Comparison of ENCODE assay signal across 15 mouse cellular contexts in the genomic region with DNA sequence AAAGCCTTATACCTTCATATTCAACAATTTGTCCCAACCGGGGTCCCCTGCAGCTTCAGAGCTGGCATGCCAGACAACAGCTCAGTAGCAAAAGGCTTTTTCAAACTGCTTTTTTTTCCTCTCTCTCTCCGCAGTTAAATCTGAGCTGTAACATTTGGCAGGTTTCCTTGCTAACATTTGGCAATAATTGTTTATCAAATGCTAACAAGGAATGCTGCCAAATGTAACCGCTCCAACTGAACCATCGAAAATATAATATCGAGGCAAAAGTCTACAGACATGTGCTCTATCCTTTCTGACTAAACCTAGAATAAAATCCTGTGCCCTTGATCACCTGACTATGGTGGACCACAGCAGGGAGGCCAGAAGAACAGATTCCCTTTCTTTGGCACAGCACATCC.
DNase-seq lines count a peak whose midpoint lies in the region; ATAC-seq and TF ChIP-seq lines count a peak whose summit lies in the region.
"Had no signal": no experiment of that assay in that cellular context is flagged by ENCODE, and none has a peak within 500 bp of the region (broad histone marks: within the 10 kb centered on the region; RNA-seq: fewer than 3 reads in every experiment).

No protein-coding gene starts in this region.

- H3K9me3 ChIP-seq in forebrain, postnatal 0 days (ENCODE audit: low read length): no peaks in the 10 kb centered on the region
- no peaks in the 10 kb centered on the region for H3K9me3 ChIP-seq in forebrain, embryonic 12.5 days
- H3K9me3 ChIP-seq: heart, embryonic 15.5 days; limb, embryonic 12.5 days had no signal

- H3K4me3 ChIP-seq in forebrain, postnatal 0 days (ENCODE audit: low read depth, low read length): no peak overlapping the region
- no peak overlapping the region for H3K4me3 ChIP-seq in forebrain, embryonic 12.5 days (replicated peaks)
- H3K4me3 ChIP-seq: heart, embryonic 15.5 days; limb, embryonic 12.5 days had no signal

- H3K36me3 ChIP-seq in forebrain, postnatal 0 days (ENCODE audit: insufficient read depth): no peaks in the 10 kb centered on the region
- H3K36me3 ChIP-seq in forebrain, embryonic 12.5 days (replicated peaks): no peaks in the 10 kb centered on the region
- H3K36me3 ChIP-seq: heart, embryonic 15.5 days; limb, embryonic 12.5 days had no signal

- intact Hi-C loops in gastrocnemius, postnatal 36 days (cut with DNase I): no loop called here

- ATAC-seq in forebrain, postnatal 0 days: peak; percentile 42; the same call in 1 of the 2 replicates
- no peak for ATAC-seq in forebrain, embryonic 12.5 days (ENCODE audit: low FRiP score)

- DNase-seq in forebrain, postnatal 0 days: peak; percentile 80
- DNase-seq in lung, postnatal 10 days: peak; percentile 3
- DNase-seq in lung, postnatal 36 days: no peak
- DNase-seq in cerebellum, adult 9-10 months: peak; percentile 28
- peak; percentile 12 to 32 for DNase-seq in layer of hippocampus, postnatal 10 days (ENCODE audit: low spot score in 2 of 2)
- DNase-seq in gastrocnemius, postnatal 36 days: no peak
- DNase-seq in spleen, postnatal 14 days (ENCODE audit: low spot score in 2 of 2): no peak
- DNase-seq: adrenal gland, adult 8-10 months; gastrocnemius, postnatal 25 days; kidney, postnatal 10 days; midbrain, embryonic 14.5 days; thymus, postnatal 25 days had no signal

- H3K9ac ChIP-seq in forebrain, postnatal 0 days: no peak overlapping the region
- H3K9ac ChIP-seq in forebrain, embryonic 12.5 days: no peak overlapping the region
- H3K9ac ChIP-seq: heart, embryonic 15.5 days; limb, embryonic 12.5 days had no signal

- no peak overlapping the region for H3K4me2 ChIP-seq in forebrain, postnatal 0 days (ENCODE audit: low read depth)
- no peak overlapping the region for H3K4me2 ChIP-seq in forebrain, embryonic 12.5 days
- H3K4me2 ChIP-seq: heart, embryonic 15.5 days; limb, embryonic 12.5 days had no signal

- no peak for TF ChIP-seq CTCF in forebrain, postnatal 0 days (IDR thresholded peaks at IDR 0.05; ENCODE audit: low read depth)

- H3K4me1 ChIP-seq in forebrain, postnatal 0 days (ENCODE audit: insufficient read depth): no peaks in the 10 kb centered on the region
- H3K4me1 ChIP-seq in forebrain, embryonic 12.5 days: no peaks in the 10 kb centered on the region
- H3K4me1 ChIP-seq: heart, embryonic 15.5 days; limb, embryonic 12.5 days had no signal

- H3K27ac ChIP-seq in forebrain, postnatal 0 days (ENCODE audit: low read depth, low read length): no peak overlapping the region
- H3K27ac ChIP-seq in forebrain, embryonic 12.5 days: no peak overlapping the region
- H3K27ac ChIP-seq: heart, embryonic 15.5 days; limb, embryonic 12.5 days had no signal

- WGBS in forebrain, postnatal 0 days: 40% methylated on average over 5 of the region's 5 CpGs
- WGBS in forebrain, embryonic 12.5 days: 91% methylated on average over 5 of the region's 5 CpGs

- H3K27me3 ChIP-seq in forebrain, postnatal 0 days (ENCODE audit: insufficient read depth, low read length): no peaks in the 10 kb centered on the region
- H3K27me3 ChIP-seq in forebrain, embryonic 12.5 days: no peaks in the 10 kb centered on the region
- H3K27me3 ChIP-seq: heart, embryonic 15.5 days; limb, embryonic 12.5 days had no signal

Comparison
In these comparisons a context has a peak if more than half of its experiments do, and no peak if none do; other contexts are left out.
1. DNase-seq: peak in forebrain, postnatal 0 days (single experiment), lung, postnatal 10 days (single experiment), cerebellum, adult 9-10 months (single experiment) and layer of hippocampus, postnatal 10 days (2 of 2); none in lung, postnatal 36 days (single experiment), gastrocnemius, postnatal 36 days (0 of 2) and spleen, postnatal 14 days (0 of 2).